Mouse (Mus musculus) gastrocnemius, adult 18-20 months (tissue): ENCODE data around the gene Itgav. TPM values are rescaled to one million over a fixed set of nuclear protein-coding genes. Genes with fewer than 3 reads are reported as not detected.

Experiments
- DNase-seq: peaks from one replicate; pipeline ENCODE4 v3.0.0; 2021; ENCODE audit warnings: low spot score
- total RNA-seq, 2 experiments: library from RNA; stranded (reverse); gene quantifications; 2 replicates each; pipeline ENCODE4 v1.2.3; 2021

Gene Itgav
- total RNA-seq, 2 experiments from 2014 or later, result 36.8 to 50.6 TPM

GRCm38 (mm10) chr2:83812483-83813272 lies 88.5 kb downstream of the Itgav start, which contains the start of gene Fam171b:
Fam171b (plus strand) TSS chr2:83812636.
- DNase-seq, result peak; percentile 59

DNA sequence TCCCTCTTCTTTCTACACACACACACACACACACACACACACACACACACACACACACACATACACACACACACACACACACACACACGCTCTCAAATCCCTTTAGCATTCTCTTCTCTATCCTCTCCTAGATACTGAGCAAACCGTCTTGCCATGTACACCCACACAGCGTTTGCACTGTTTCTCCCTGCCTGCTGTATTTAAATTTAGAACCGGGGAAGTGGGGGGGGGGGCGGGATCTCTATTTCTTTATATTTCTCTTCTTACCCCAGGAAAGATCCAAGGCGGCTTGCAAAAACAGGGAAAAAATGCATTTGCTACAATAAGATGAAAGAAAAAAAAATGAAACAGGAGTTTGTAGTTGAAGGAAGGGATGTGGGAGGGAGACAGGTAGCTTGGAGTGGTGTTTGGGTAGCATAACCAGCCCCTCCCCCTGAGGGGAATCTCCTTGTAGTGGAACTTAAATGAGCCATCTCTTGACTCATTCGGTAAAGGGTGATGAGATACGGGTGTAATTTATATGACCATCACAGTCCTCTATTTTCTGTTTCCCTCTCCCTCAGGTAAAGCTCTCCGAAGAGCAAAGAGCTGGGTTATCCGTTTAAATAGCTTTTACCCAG lies 89.2 kb downstream of the Itgav start:
- no peak for DNase-seq

GRCm38 (mm10) chr2:83814009-83814408 lies 89.8 kb downstream of the Itgav start:
- peak; percentile 44 for DNase-seq

- DNase-seq, result no peak
Measured at GRCm38 (mm10) chr2:83816147-83816546, 92.0 kb downstream of the Itgav start.

- no peak for DNase-seq
Measured at GRCm38 (mm10) chr2:83825161-83825560, 101.0 kb downstream of the Itgav start.

DNA sequence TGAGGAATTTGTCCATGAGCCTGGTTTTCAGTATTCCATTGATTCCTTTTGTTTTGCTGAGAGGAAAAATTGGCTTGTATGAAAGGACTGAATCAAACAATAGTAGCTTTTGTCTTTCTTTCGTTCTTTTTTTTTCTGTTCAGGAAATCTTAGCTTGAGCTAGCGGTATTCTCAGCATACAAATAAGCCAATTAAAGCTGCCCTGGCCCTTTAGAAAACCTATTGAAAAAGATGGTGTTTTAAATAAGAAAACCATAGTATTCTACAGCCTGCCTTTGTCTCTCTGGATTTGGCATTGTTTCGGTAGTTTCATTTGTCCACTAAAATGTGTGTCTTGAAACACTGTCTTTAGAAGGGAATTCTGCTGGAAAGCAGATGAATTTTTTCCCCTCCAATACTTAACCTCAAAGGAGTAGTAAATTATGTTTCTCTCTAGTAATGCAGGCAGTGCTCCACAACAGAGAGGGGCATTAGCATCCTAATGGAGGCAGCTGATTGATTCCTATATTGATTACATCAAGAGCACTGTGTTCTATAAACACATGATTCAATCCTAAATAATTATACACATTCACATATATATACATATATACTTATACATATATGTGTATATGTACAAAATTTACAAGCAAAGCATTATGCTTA lies 104.8 kb downstream of the Itgav start:
- no peak for DNase-seq

- no peak for DNase-seq
Measured at GRCm38 (mm10) chr2:83832903-83833302, 108.7 kb downstream of the Itgav start.

- DNase-seq, result no peak
Measured at GRCm38 (mm10) chr2:83835313-83836070, 111.3 kb downstream of the Itgav start.

DNA sequence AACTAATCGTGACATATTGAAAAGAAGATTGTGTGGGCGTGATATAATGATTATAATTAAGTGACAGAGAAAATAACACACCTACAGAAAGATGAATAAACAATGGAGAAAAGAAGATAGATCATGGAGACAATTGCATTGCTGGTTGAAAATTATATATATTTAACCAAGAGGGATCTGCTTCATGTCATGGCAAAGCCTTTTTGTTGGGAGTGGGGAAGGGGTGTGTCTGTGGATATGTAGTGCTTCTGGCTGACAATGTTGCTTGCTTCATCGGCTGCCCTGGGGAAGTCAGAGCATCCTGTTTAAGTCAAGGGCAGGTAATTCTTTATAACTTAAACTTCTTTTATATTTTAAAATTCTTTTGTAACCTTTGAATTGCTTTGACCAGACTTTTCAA lies 124.3 kb downstream of the Itgav start:
- DNase-seq, result no peak

DNA sequence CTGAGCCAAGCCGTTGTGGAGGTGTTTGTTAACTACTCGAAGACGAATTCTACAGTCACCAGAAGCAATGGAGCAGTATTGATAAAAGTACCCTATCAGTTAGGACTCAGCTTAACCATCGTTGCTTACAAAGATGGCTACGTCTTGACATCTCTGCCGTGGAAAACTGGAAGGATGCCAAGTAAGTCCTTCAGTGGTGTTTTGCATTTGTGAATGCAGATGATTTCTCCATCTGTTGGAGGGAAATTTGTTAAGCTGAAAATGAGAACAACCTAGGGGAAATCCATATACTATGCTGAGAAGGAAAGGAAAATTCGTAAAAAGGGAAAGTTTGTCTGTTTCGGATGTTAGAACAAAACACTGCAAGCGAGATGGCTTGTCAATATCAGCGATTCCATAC lies 129.2 kb downstream of the Itgav start:
- DNase-seq, result no peak

GRCm38 (mm10) chr2:83856236-83856635 lies 132.0 kb downstream of the Itgav start:
- DNase-seq, result no peak

Other genes with a start within 250 kb of the Itgav start
- 10 to 100 TPM; 65.7 to 73.1 TPM for gene Zc3h15, start 80.0 kb upstream of the Itgav start, total RNA-seq
- gene Fam171b, start 88.2 kb downstream of the Itgav start, total RNA-seq, result 1 to 10 TPM in 1 of 2 experiments, under 1 TPM in 1; 1.00 to 1.6 TPM
- not detected for gene Zswim2, start 216.8 kb downstream of the Itgav start, total RNA-seq
- under 1 TPM; 0.64 to 0.85 TPM for gene Gm13698, start 231.3 kb downstream of the Itgav start, total RNA-seq
- gene Gm13693, start 237.1 kb downstream of the Itgav start, total RNA-seq, result under 1 TPM; 0.64 to 0.85 TPM
- gene Gm13695, start 242.9 kb downstream of the Itgav start, total RNA-seq, result under 1 TPM in 1 of 2 experiments, not detected in 1; 0.64 TPM
- under 1 TPM; 0.64 to 0.85 TPM for gene Gm13696, start 248.7 kb downstream of the Itgav start, total RNA-seq